Mouse (Mus musculus): ENCODE results near the gene Baz2a. TPM values are rescaled to one million over a fixed set of nuclear protein-coding genes. Genes with fewer than 3 reads are reported as not detected.
"Not testable (repeated sequence)": the region's sequence is repeated elsewhere in the genome, so short reads cannot be mapped to it uniquely, and the experiment has no call there.

Gene Baz2a
- polyA plus RNA-seq, 1 experiment from 2014 or later = 20.3 TPM

GRCm38 (mm10) chr10:128086391-128086790, 5.0 kb upstream of the Baz2a start:
- no peak overlapping the region for H3K4me3 ChIP-seq (ENCODE audit: low read depth, low read length)
- H3K27ac ChIP-seq (ENCODE audit: low read depth, low read length) = no peak overlapping the region
- H3K36me3 ChIP-seq (ENCODE audit: control insufficient read depth, insufficient read depth, low read length) = peaks cover 20% of the 10 kb centered on the region
- peaks cover 9% of the 10 kb centered on the region for H3K4me1 ChIP-seq (ENCODE audit: control insufficient read depth, insufficient read depth, low read length)
- H3K9ac ChIP-seq (ENCODE audit: low read length) = no peak overlapping the region
- H3K9me3 ChIP-seq (ENCODE audit: control insufficient read depth, low read length) = no peaks in the 10 kb centered on the region
- no peak overlapping the region for H3K4me2 ChIP-seq (ENCODE audit: low read depth)
- ATAC-seq (ENCODE audit: insufficient read depth, low FRiP score, low TSS enrichment) (no peak), DNase-seq (ENCODE audit: low spot score) (peak; percentile 48)
- WGBS = 82% methylated on average over 6 of the region's 6 CpGs
- H3K27me3 ChIP-seq (ENCODE audit: control insufficient read depth, insufficient read depth, low read length) = no peaks in the 10 kb centered on the region

DNA sequence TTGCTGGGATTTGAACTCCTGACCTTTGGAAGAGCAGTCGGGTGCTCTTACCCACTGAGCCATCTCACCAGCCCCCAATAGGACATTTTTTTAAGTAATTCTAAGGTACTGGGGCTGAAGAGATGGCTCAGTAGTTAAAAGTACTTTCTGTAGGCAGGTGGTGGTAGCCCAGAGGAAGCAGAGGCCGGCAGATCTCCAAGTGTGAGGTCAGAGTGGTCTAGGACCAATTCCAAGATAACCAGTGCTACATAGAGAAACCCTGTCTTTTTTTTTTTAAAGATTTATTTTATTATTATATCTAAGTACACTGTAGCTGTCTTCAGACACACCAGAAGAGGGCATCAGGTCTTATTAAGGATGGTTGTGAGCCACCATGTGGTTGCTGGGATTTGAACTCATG, 4.2 kb upstream of the Baz2a start:
- not testable (repeated sequence) for H3K4me2 ChIP-seq (ENCODE audit: low read depth); H3K27ac ChIP-seq (ENCODE audit: low read depth, low read length); H3K27me3 ChIP-seq (ENCODE audit: control insufficient read depth, insufficient read depth, low read length); H3K9ac ChIP-seq (ENCODE audit: low read length); H3K9me3 ChIP-seq (ENCODE audit: control insufficient read depth, low read length); H3K4me3 ChIP-seq (ENCODE audit: low read depth, low read length); ATAC-seq (ENCODE audit: insufficient read depth, low FRiP score, low TSS enrichment); DNase-seq (ENCODE audit: low spot score)
- peaks cover 20% of the 10 kb centered on the region for H3K36me3 ChIP-seq (ENCODE audit: control insufficient read depth, insufficient read depth, low read length)
- 80% methylated on average over 2 of the region's 2 CpGs for WGBS
- peaks cover 17% of the 10 kb centered on the region for H3K4me1 ChIP-seq (ENCODE audit: control insufficient read depth, insufficient read depth, low read length)

- WGBS = 94% methylated on average over 5 of the region's 5 CpGs
- no peaks in the 10 kb centered on the region for H3K9me3 ChIP-seq (ENCODE audit: control insufficient read depth, low read length)
- H3K27ac ChIP-seq (ENCODE audit: low read depth, low read length) = no peak overlapping the region
- H3K9ac ChIP-seq (ENCODE audit: low read length) = no peak overlapping the region
- H3K36me3 ChIP-seq (ENCODE audit: control insufficient read depth, insufficient read depth, low read length) = peaks cover 20% of the 10 kb centered on the region
- DNase-seq (ENCODE audit: low spot score) (no peak), ATAC-seq (ENCODE audit: insufficient read depth, low FRiP score, low TSS enrichment) (no peak)
- no peak overlapping the region for H3K4me2 ChIP-seq (ENCODE audit: low read depth)
- no peaks in the 10 kb centered on the region for H3K27me3 ChIP-seq (ENCODE audit: control insufficient read depth, insufficient read depth, low read length)
- peaks cover 17% of the 10 kb centered on the region for H3K4me1 ChIP-seq (ENCODE audit: control insufficient read depth, insufficient read depth, low read length)
- H3K4me3 ChIP-seq (ENCODE audit: low read depth, low read length) = no peak overlapping the region
Measured at GRCm38 (mm10) chr10:128088181-128088580, 3.2 kb upstream of the Baz2a start.

DNA sequence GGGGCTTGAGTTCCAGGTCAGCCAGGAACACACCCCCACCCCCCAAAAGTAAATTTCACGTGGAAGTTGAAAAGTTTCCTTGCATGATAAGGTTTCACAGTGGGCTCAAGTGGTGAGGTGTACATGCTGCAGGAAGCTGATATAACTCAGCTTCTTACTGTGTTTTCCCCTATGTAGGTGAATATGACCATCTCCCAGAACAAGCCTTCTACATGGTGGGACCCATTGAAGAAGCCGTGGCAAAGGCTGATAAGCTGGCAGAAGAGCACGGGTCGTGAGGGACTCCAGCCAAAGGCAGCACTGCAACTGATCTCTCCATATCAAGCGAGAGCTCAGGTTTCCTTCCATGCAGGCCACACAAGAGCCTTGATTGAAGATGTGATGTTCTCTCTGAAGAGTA, 1.5 kb upstream of the Baz2a start:
- Histone ChIP-seq H3K36me3 (ENCODE audit: control insufficient read depth, insufficient read depth, low read length) (peaks cover 20% of the 10 kb centered on the region), H3K9me3 (ENCODE audit: control insufficient read depth, low read length) (no peaks in the 10 kb centered on the region), H3K4me1 (ENCODE audit: control insufficient read depth, insufficient read depth, low read length) (peaks cover 31% of the 10 kb centered on the region), H3K4me3 (ENCODE audit: low read depth, low read length) (no peak overlapping the region), H3K4me2 (ENCODE audit: low read depth) (no peak overlapping the region), H3K27me3 (ENCODE audit: control insufficient read depth, insufficient read depth, low read length) (no peaks in the 10 kb centered on the region), H3K9ac (ENCODE audit: low read length) (no peak overlapping the region), H3K27ac (ENCODE audit: low read depth, low read length) (no peak overlapping the region)
- no peak for DNase-seq (ENCODE audit: low spot score)
- 80% methylated on average over 5 of the region's 5 CpGs for WGBS
- ATAC-seq (ENCODE audit: insufficient read depth, low FRiP score, low TSS enrichment) = no peak

DNA sequence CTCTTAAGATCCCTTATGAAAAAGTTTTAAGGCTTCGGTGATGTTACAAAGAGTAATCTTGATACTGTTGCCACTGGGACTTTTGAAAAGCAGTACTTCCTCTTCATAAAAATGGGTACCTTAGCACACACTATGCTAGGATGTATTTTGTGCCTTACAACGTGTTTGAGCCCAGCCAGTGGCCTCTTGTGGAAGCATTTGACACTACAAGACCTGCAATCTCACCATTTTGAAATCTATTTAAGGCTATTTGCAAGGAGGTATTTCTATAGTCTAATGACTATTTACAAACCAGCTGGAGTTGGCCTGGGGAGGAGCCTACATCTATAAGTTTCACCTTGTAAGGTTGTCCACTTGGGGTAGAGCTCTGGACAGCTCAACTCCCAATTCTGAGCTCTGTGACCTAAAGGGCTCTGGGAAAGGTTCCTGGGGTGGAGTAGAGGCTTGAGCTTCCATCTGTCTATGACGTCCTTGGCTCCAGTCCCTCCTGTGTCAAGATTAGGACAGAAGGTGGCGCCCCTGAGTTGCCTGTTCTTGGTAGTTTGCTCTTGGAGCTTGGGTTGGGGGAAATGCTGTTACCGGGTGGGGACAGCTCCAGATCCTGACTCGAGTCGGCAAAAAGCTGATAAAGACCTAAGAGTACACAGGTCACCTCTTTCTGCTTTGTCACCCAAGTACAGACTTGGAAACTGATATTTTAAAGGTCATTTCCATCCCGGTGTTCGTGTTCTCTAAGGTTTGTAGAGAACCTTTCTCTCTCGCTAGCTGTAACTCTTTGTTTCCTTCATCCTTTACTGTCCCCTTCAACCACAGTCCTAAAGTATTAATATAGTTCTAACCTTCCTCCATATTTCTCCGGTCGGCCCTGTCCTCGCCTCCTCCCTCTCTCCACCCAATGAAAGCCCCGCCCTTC, 470 bp upstream of the Baz2a start:
- DNase-seq (ENCODE audit: low spot score) = peak; percentile 90
- peak overlapping the region; percentile 92 for H3K4me2 ChIP-seq (ENCODE audit: low read depth)
- H3K9ac ChIP-seq (ENCODE audit: low read length) = peak overlapping the region; percentile 76; the same call in 1 of the 2 replicates
- peak; percentile 40 for ATAC-seq (ENCODE audit: insufficient read depth, low FRiP score, low TSS enrichment)
- H3K27ac ChIP-seq (ENCODE audit: low read depth, low read length) = 0 out of 2 replicates have a peak overlapping the region, but pooled peaks have one; percentile 20
- WGBS = 9% methylated on average over 14 of the region's 14 CpGs
- H3K9me3 ChIP-seq (ENCODE audit: control insufficient read depth, low read length) = no peaks in the 10 kb centered on the region
- peaks cover 20% of the 10 kb centered on the region for H3K36me3 ChIP-seq (ENCODE audit: control insufficient read depth, insufficient read depth, low read length)
- H3K4me3 ChIP-seq (ENCODE audit: low read depth, low read length) = peak overlapping the region; percentile 82
- H3K27me3 ChIP-seq (ENCODE audit: control insufficient read depth, insufficient read depth, low read length) = no peaks in the 10 kb centered on the region
- peaks cover 30% of the 10 kb centered on the region for H3K4me1 ChIP-seq (ENCODE audit: control insufficient read depth, insufficient read depth, low read length)

DNA sequence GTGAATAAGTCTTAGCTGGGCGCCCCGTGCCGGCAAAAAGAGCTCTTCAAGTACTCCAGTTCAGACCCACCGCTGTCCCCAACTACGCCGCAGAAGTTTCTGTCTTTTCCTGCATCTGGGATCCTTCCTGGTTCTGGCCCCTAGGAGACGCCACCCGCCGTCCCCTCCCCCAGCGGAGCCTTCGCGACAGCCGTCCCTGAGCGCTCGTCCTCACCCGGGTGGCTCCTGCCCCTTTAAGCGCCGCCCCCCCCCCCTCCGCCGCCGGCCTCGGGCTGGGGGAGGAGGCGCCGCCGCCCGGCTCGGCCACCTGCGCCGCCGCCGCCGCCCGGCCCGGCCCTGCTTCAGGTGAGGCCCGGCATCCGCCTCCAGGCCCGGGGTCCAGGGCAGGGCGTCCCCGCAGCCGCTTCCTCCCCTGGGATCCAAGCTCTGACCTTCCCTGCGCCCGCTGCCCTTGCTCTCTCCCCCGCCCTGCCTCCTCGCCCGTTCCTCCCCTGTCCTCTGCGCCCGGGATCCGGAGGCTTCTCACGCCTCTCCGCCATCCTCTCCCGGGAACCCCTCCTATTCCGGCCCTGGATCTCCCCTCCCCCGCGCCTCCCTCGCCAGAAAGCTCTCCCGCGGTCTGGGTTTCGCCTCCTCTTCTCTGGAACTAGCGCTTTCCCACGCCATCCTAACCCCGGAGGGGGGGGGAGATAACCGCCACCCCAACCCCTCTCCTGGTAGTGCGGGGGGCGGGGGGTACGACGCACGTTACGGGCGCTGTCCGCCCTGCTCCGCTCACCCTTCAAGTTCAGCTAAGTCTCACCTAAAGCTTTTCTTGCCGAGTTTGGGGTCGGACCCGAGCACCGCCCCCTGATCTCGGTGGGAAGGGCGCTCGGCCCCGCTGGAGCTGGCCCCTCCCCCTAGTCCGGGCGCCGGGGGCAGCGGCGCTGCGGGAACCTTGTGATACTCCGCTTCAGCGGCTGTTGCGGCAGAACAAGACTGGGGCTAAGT, 1.4 kb downstream of the Baz2a start:
- peaks cover 12% of the 10 kb centered on the region for H3K36me3 ChIP-seq (ENCODE audit: control insufficient read depth, insufficient read depth, low read length)
- ATAC-seq (ENCODE audit: insufficient read depth, low FRiP score, low TSS enrichment) (peak; percentile 58), DNase-seq (ENCODE audit: low spot score) (peak; percentile 86)
- peak overlapping the region; percentile 76 for H3K9ac ChIP-seq (ENCODE audit: low read length)
- no peaks in the 10 kb centered on the region for H3K27me3 ChIP-seq (ENCODE audit: control insufficient read depth, insufficient read depth, low read length)
- under 1% methylated on average over 71 of the region's 88 CpGs for WGBS
- H3K4me1 ChIP-seq (ENCODE audit: control insufficient read depth, insufficient read depth, low read length) = peaks cover 34% of the 10 kb centered on the region
- no peaks in the 10 kb centered on the region for H3K9me3 ChIP-seq (ENCODE audit: control insufficient read depth, low read length)
- H3K4me2 ChIP-seq (ENCODE audit: low read depth) = peak overlapping the region; percentile 92
- H3K4me3 ChIP-seq (ENCODE audit: low read depth, low read length) = peak overlapping the region; percentile 82
- peak overlapping the region; percentile 88 for H3K27ac ChIP-seq (ENCODE audit: low read depth, low read length)

DNA sequence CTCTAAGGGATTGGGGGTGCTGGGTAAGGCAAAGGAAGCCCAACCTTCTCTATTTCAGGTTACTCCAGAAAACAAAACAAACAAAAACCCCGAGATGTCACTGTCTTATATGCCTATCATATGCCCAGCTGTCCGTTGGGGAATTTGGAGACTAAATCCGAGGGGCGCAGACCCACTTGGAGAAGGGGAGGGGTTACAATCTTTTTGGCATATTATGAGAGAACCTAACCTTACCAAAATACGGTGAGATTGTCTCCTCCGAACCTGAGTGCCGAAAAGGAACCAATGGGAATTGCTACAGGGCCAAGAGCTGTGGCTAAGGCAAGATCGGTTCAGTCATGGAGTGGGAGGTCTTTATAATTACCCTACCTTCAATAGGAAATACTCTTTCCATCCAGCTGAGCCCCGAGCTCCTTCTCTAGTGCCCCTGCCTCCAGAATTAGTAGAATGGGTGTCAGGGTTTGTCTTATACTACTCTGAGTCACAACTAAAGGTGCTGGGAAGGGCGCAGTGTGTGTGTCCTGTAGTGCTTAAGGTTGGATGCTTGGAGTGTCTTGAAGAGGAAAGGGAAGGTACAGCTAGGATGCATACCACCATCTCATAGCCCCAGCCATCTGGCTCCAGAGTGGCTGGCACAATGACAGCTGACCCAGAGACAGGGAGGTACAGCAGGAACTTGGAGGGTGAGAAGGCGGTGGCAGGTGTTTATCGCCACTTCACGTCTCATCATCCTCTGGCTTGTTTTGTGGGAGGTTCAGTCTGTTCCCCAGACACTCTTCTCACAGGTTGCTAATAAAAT, 2.3 kb downstream of the Baz2a start:
- Histone ChIP-seq H3K36me3 (ENCODE audit: control insufficient read depth, insufficient read depth, low read length) (peaks cover 6% of the 10 kb centered on the region), H3K9ac (ENCODE audit: low read length) (peak overlapping the region; percentile 76; the same call in 1 of the 2 replicates), H3K9me3 (ENCODE audit: control insufficient read depth, low read length) (no peaks in the 10 kb centered on the region), H3K4me1 (ENCODE audit: control insufficient read depth, insufficient read depth, low read length) (peaks cover 36% of the 10 kb centered on the region), H3K4me3 (ENCODE audit: low read depth, low read length) (peak overlapping the region; percentile 82), H3K27me3 (ENCODE audit: control insufficient read depth, insufficient read depth, low read length) (no peaks in the 10 kb centered on the region), H3K4me2 (ENCODE audit: low read depth) (peak overlapping the region; percentile 92), H3K27ac (ENCODE audit: low read depth, low read length) (peak overlapping the region; percentile 88; the same call in 1 of the 2 replicates)
- 29% methylated on average over 13 of the region's 13 CpGs for WGBS
- ATAC-seq (ENCODE audit: insufficient read depth, low FRiP score, low TSS enrichment) (no peak), DNase-seq (ENCODE audit: low spot score) (no peak)

Data from neural tube, embryonic 11.5 days (tissue).